Mouse (Mus musculus): ENCODE results near the gene Dtd1. TPM values are rescaled to one million over a fixed set of nuclear protein-coding genes. Genes with fewer than 3 reads are reported as not detected.

The Dtd1 gene
- 30.5 and 31.3 TPM in 2 replicates for polyA plus RNA-seq (2015; fragmentation: Nextera tagmentation; extraction: Ambion mirVana)

DNA sequence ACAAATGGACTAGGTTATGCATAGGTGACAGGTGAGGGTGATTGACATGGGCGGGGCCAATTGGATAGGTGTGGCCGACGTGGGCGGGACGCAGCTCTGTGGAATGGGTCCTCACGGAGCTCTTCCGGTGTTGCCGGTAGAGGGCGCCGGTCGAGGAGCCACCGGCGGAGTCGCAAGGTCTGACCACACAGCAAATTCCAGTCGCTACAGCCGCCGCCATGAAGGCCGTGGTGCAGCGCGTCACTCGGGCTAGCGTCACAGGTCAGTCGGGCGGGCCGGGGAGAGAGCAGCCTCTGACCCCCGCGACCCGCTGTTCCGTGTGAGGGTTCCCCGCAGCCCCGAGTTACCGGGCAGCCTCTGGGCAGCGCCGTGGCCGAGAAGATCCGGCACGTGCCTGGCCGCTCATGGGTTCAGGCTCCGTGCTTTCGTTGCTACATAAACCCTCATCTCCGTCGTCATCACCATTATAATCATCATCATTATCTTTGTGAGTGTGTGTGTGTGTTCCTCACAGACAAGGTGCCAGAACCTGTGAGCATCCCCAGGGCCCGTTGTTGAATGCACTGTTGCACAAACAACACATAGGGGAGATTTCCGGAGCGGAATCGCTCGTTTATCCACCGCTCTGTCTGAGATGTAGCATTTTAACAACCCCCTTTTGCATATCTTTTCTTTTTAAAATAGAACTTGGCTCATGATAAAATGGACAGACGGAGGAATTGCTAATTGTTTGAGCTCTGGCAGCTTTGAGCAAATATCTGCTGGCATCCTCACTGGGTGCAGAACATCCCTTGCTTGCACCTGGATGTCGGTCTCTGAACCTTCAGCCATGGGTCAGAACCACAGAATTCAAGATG, at the start of gene Dtd1:
Gene Dtd1 (plus strand): TSS at position 67 of the 857 bp plus-strand sequence.

GRCm38 (mm10) chr2:144550529-144550928, 49.2 kb upstream of the Dtd1 start, which contains the start of gene Rbbp9:
Gene Rbbp9 (minus strand): TSS chr2:144550869.

DNA sequence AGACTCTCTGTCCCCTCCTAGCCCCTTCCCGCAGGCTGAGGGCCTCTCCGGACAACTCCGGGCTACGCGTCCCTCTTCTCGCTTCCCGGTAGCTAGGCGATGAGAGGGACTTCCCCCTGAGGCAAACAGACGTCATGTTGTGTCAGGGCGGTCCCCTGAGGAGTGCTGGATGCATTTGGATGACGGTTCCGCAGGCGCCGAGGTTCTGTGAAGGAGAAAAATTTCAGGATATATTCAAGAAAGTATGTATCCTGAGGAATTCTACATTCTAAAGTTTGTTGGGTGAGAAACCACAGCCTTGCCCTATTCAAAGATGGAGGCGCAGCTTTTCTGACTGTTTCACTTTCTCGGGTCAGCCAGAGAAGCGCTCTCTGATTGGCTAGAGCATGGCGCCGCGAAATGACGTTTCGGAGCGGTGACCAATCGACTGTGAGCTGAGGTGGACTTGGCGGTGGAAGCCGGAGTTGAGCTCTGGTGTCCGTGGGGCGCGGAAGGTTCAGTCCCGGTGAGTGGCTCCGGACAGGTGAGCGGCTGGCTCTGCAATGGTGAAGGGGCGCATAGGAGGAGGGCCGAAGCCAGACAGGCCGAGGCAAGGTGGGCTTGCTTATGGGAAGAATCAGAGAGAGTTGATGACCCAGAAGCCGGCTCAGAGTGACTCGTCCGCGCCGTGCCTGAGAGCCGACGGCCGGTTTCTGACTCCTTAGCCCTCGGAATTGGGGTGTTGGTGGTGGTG, 43.7 kb upstream of the Dtd1 start, which contains the start of gene Sec23b:
Gene Sec23b (plus strand): TSS at position 410 of the 733 bp plus-strand sequence.

DNA sequence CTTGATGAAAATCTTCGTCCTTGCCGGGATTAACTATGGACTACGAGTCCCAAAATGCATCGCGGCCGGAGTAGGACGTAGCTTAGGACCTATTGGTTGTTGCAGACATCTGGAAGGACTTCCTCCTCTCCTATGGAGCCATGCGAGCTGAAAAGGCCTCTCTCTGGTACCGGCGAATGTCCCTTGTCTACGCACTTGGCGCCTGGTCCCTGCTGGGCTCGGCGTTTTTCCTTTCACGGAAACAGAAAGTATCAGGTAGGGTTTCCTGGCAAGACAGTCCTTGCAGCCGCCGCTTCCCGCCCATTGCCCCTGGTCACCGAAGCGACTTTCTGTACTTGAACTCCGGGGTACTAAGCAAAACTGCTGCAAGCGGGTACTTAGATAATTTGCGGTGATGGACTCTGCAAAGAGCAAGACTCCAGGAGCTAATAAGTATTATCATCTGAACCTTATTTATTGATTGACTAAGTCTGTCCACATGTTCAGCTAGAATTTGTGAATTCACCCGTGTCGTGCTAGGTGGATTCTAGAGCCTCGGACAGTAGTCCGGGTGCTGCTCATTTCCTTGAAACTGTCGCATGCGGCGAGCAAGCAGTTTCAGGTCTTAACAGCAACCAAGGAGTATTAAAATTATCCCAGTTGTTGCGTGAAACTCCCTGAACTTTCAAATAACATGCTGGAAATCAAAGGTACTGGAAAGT, 5.6 kb upstream of the Dtd1 start, which contains the start of gene Smim26:
Gene Smim26 (plus strand): TSS at position 104 of the 701 bp plus-strand sequence.

Small RNA genes within 50 kb of the gene (microRNA-seq; reads per million reads assigned to microRNA genes)
- not detected for gene Gm24823

Other genes with a start within 250 kb of the Dtd1 start
- 20.1 and 21.0 TPM in 2 replicates for gene Kat14, start 230.9 kb upstream of the Dtd1 start, polyA plus RNA-seq (2015; fragmentation: Nextera tagmentation; extraction: Ambion mirVana)
- 1.6 and 3.1 TPM in 2 replicates for gene Pet117, start 230.9 kb upstream of the Dtd1 start, polyA plus RNA-seq (2015; fragmentation: Nextera tagmentation; extraction: Ambion mirVana)
- 0.47 and 0.89 TPM in 2 replicates for gene Dzank1, start 72.5 kb upstream of the Dtd1 start, polyA plus RNA-seq (2015; fragmentation: Nextera tagmentation; extraction: Ambion mirVana)
- gene Polr3f, start 72.2 kb upstream of the Dtd1 start, polyA plus RNA-seq (2015; fragmentation: Nextera tagmentation; extraction: Ambion mirVana) = 10.5 and 12.5 TPM in 2 replicates
- gene Rbbp9, start 49.0 kb upstream of the Dtd1 start, polyA plus RNA-seq (2015; fragmentation: Nextera tagmentation; extraction: Ambion mirVana) = 25.9 and 26.3 TPM in 2 replicates
- 49.1 and 56.0 TPM in 2 replicates for gene Sec23b, start 43.7 kb upstream of the Dtd1 start, polyA plus RNA-seq (2015; fragmentation: Nextera tagmentation; extraction: Ambion mirVana)
- 43.2 and 48.1 TPM in 2 replicates for gene Smim26, start 5.8 kb upstream of the Dtd1 start, polyA plus RNA-seq (2015; fragmentation: Nextera tagmentation; extraction: Ambion mirVana)
- gene Scp2d1, start 223.8 kb downstream of the Dtd1 start, polyA plus RNA-seq (2015; fragmentation: Nextera tagmentation; extraction: Ambion mirVana) = not detected in 2 replicates